ENCODE assay signal across 23 mouse cellular contexts in the genomic region with DNA sequence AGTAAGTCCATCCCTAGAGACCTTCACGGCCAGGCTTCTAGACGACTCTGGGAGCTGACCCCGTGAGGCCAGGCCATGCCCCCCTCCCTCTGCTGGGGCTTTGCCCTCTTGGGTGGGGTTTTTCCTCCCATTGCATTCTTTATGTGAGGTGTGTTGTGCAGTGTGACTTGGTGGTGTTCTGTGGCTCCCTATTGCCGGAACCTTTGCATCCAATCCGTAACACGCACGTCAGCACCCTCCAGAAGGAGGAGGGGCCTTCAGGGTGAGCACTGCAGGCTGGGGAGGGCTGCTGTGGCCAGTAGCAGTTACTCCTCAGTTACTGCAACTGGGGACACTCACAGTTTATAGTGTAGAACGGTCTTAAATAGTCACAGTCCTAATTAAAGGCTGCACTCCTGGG. TPM values are rescaled to one million over a fixed set of nuclear protein-coding genes. Genes with fewer than 3 reads are reported as not detected.
DNase-seq lines count a peak whose midpoint lies in the region; ATAC-seq lines count a peak whose summit lies in the region.
"Had no signal": no experiment of that assay in that cellular context is flagged by ENCODE, and none has a peak within 500 bp of the region (broad histone marks: within the 10 kb centered on the region; RNA-seq: fewer than 3 reads in every experiment).

No protein-coding gene starts in this region.

- H3K4me2 ChIP-seq in forebrain, embryonic 11.5 days (ENCODE audit: low read depth, low read length, severe bottlenecking): no peak overlapping the region
- no peak overlapping the region for H3K4me2 ChIP-seq in forebrain, embryonic 13.5 days
- no peak overlapping the region for H3K4me2 ChIP-seq in midbrain, embryonic 16.5 days (ENCODE audit: low read length)
- H3K4me2 ChIP-seq in limb, embryonic 12.5 days: no peak overlapping the region
- H3K4me2 ChIP-seq: forebrain, embryonic 15.5 days; hindbrain, embryonic 12.5 days; liver, embryonic 13.5 days; lung, embryonic 14.5 days; midbrain, embryonic 15.5 days had no signal

- H3K27me3 ChIP-seq in forebrain, embryonic 11.5 days (ENCODE audit: control insufficient read depth, insufficient read depth, low read length): no peaks in the 10 kb centered on the region
- no peaks in the 10 kb centered on the region for H3K27me3 ChIP-seq in forebrain, embryonic 13.5 days
- no peaks in the 10 kb centered on the region for H3K27me3 ChIP-seq in midbrain, embryonic 10.5 days (ENCODE audit: low read depth, poor library complexity, severe bottlenecking)
- H3K27me3 ChIP-seq in midbrain, embryonic 16.5 days (ENCODE audit: control insufficient read depth, insufficient read depth, low read depth, low read length): no peaks in the 10 kb centered on the region
- no peaks in the 10 kb centered on the region for H3K27me3 ChIP-seq in limb, embryonic 12.5 days
- H3K27me3 ChIP-seq: CH12.LX; forebrain, embryonic 15.5 days; hindbrain, embryonic 12.5 days; liver, embryonic 13.5 days; midbrain, embryonic 15.5 days had no signal

- no peak overlapping the region for H3K9ac ChIP-seq in forebrain, embryonic 11.5 days (ENCODE audit: low read length)
- no peak overlapping the region for H3K9ac ChIP-seq in forebrain, embryonic 13.5 days
- no peak overlapping the region for H3K9ac ChIP-seq in midbrain, embryonic 16.5 days (ENCODE audit: low read depth, low read length)
- no peak overlapping the region for H3K9ac ChIP-seq in limb, embryonic 12.5 days (replicated peaks)
- H3K9ac ChIP-seq: forebrain, embryonic 15.5 days; hindbrain, embryonic 12.5 days; liver, embryonic 13.5 days; lung, embryonic 14.5 days; midbrain, embryonic 15.5 days had no signal

- H3K4me3 ChIP-seq in forebrain, embryonic 11.5 days (ENCODE audit: low read depth, low read length): no peak overlapping the region
- H3K4me3 ChIP-seq in forebrain, embryonic 13.5 days: no peak overlapping the region
- no peak overlapping the region for H3K4me3 ChIP-seq in midbrain, embryonic 10.5 days
- no peak overlapping the region for H3K4me3 ChIP-seq in midbrain, embryonic 16.5 days (ENCODE audit: low read depth, low read length)
- no peak overlapping the region for H3K4me3 ChIP-seq in limb, embryonic 12.5 days (replicated peaks)
- H3K4me3 ChIP-seq: forebrain, embryonic 15.5 days; hindbrain, embryonic 12.5 days; left cerebral cortex, adult 2 months; liver, embryonic 13.5 days; midbrain, embryonic 15.5 days; myocyte had no signal

- peak; percentile 38 for DNase-seq in forebrain, embryonic 11.5 days (ENCODE audit: low spot score)
- DNase-seq in midbrain, embryonic 10.5 days (ENCODE audit: low spot score): no peak
- peak; percentile 73 for DNase-seq in R1 (ENCODE audit: low read depth, low spot score)
- no peak for DNase-seq in right cerebral cortex, postnatal 36 days (ENCODE audit: low spot score in 2 of 2)
- DNase-seq: B cell, adult 2 months; cerebellum, adult 2 months; cerebellum, postnatal 25 days; gastrocnemius, postnatal 25 days; kidney, adult 18-20 months; left cerebral cortex, postnatal 4 days; liver, embryonic 13.5 days; lung, embryonic 14.5 days; thymus, postnatal 14 days had no signal

- ATAC-seq in forebrain, embryonic 11.5 days (replicated peaks; ENCODE audit: low FRiP score): no peak
- no peak for ATAC-seq in forebrain, embryonic 13.5 days
- no peak for ATAC-seq in midbrain, embryonic 16.5 days
- ATAC-seq in limb, embryonic 12.5 days (ENCODE audit: insufficient number of reproducible peaks, insufficient read depth, low FRiP score, low TSS enrichment, low read depth): peak; percentile 49; the same call in 1 of the 2 replicates
- ATAC-seq: forebrain, embryonic 15.5 days; midbrain, embryonic 15.5 days had no signal

- H3K36me3 ChIP-seq in forebrain, embryonic 11.5 days (ENCODE audit: control insufficient read depth, insufficient read depth, low read length): no peaks in the 10 kb centered on the region; the same call in 1 of the 2 replicates
- H3K36me3 ChIP-seq in forebrain, embryonic 13.5 days (ENCODE audit: poor library complexity, severe bottlenecking): peaks cover 68% of the 10 kb centered on the region
- H3K36me3 ChIP-seq in midbrain, embryonic 10.5 days: peaks cover 98% of the 10 kb centered on the region
- peaks cover 3% of the 10 kb centered on the region; the same call in 1 of the 2 replicates for H3K36me3 ChIP-seq in midbrain, embryonic 16.5 days (ENCODE audit: control insufficient read depth, insufficient read depth, low read length)
- H3K36me3 ChIP-seq in limb, embryonic 12.5 days: peaks cover 86% of the 10 kb centered on the region
- H3K36me3 ChIP-seq: midbrain, embryonic 15.5 days had no signal

- no peak overlapping the region for H3K27ac ChIP-seq in forebrain, embryonic 11.5 days (ENCODE audit: low read depth, low read length)
- H3K27ac ChIP-seq in forebrain, embryonic 13.5 days: no peak overlapping the region
- 0 out of 2 replicates have a peak overlapping the region, but pooled peaks have one; percentile 28 for H3K27ac ChIP-seq in midbrain, embryonic 10.5 days (replicated peaks)
- H3K27ac ChIP-seq in midbrain, embryonic 16.5 days (ENCODE audit: low read length): no peak overlapping the region
- H3K27ac ChIP-seq in limb, embryonic 12.5 days: peak overlapping the region; percentile 62; the same call in 1 of the 2 replicates
- H3K27ac ChIP-seq: forebrain, embryonic 15.5 days; hindbrain, embryonic 12.5 days; kidney, postnatal 0 days; left cerebral cortex, adult 2 months; liver, embryonic 13.5 days; midbrain, embryonic 15.5 days had no signal

- no peaks in the 10 kb centered on the region for H3K4me1 ChIP-seq in forebrain, embryonic 11.5 days (replicated peaks; ENCODE audit: control insufficient read depth, insufficient read depth, low read length)
- peaks cover 8% of the 10 kb centered on the region for H3K4me1 ChIP-seq in forebrain, embryonic 13.5 days
- H3K4me1 ChIP-seq in midbrain, embryonic 10.5 days: peaks cover 3% of the 10 kb centered on the region; the same call in 1 of the 2 replicates
- H3K4me1 ChIP-seq in midbrain, embryonic 16.5 days (ENCODE audit: control insufficient read depth, insufficient read depth, low read length): 0 out of 2 replicates have a peak, but pooled peaks cover 4% of the 10 kb centered on the region
- peaks cover 6% of the 10 kb centered on the region for H3K4me1 ChIP-seq in limb, embryonic 12.5 days (replicated peaks)
- H3K4me1 ChIP-seq: liver, embryonic 13.5 days had no signal

- no peaks in the 10 kb centered on the region for H3K9me3 ChIP-seq in forebrain, embryonic 11.5 days (ENCODE audit: control insufficient read depth, low read length)
- no peaks in the 10 kb centered on the region for H3K9me3 ChIP-seq in forebrain, embryonic 13.5 days (replicated peaks)
- H3K9me3 ChIP-seq in midbrain, embryonic 10.5 days (replicated peaks): no peaks in the 10 kb centered on the region
- H3K9me3 ChIP-seq in midbrain, embryonic 16.5 days (replicated peaks; ENCODE audit: control insufficient read depth, low read length, poor library complexity, severe bottlenecking): no peaks in the 10 kb centered on the region
- H3K9me3 ChIP-seq in limb, embryonic 12.5 days: no peaks in the 10 kb centered on the region
- H3K9me3 ChIP-seq: forebrain, embryonic 15.5 days; hindbrain, embryonic 12.5 days; liver, embryonic 13.5 days; midbrain, embryonic 15.5 days had no signal

- 87% methylated on average over 8 of the region's 8 CpGs for WGBS in forebrain, embryonic 11.5 days
- WGBS in forebrain, embryonic 13.5 days: 92% methylated on average over 8 of the region's 8 CpGs
- 86% methylated on average over 8 of the region's 8 CpGs for WGBS in midbrain, embryonic 10.5 days
- 84% methylated on average over 8 of the region's 8 CpGs for WGBS in midbrain, embryonic 16.5 days
- 64% methylated on average over 8 of the region's 8 CpGs for WGBS in limb, embryonic 12.5 days

RNA-seq across cellular contexts. Expression of a gene that starts 28.0 kb away (rescaled TPM):
- 96.3 and 99.7 TPM in 2 replicates for polyA plus RNA-seq in forebrain, embryonic 11.5 days (2014; fragmentation: Nextera tagmentation; extraction: Ambion mirVana)
- 88.5 and 90.3 TPM in 2 replicates for polyA plus RNA-seq in forebrain, embryonic 13.5 days (2015; fragmentation: Nextera tagmentation; extraction: Ambion mirVana)
- 135 and 141 TPM in 2 replicates for polyA plus RNA-seq in midbrain, embryonic 10.5 days (2016; fragmentation: Nextera tagmentation; extraction: Ambion mirVana)
- polyA plus RNA-seq in midbrain, embryonic 16.5 days (2015; fragmentation: Nextera tagmentation; extraction: Ambion mirVana): 64.5 and 66.4 TPM in 2 replicates
- 119 and 131 TPM in 2 replicates for polyA plus RNA-seq in limb, embryonic 12.5 days (2016; fragmentation: Nextera tagmentation; extraction: Ambion mirVana)

Comparison
In these comparisons a context has a peak if more than half of its experiments do, and no peak if none do; other contexts are left out.
1. H3K27ac ChIP-seq: peak in midbrain, embryonic 10.5 days (single experiment) and limb, embryonic 12.5 days (single experiment); none in forebrain, embryonic 11.5 days (single experiment), forebrain, embryonic 13.5 days (single experiment) and midbrain, embryonic 16.5 days (single experiment).
2. DNase-seq: peak in forebrain, embryonic 11.5 days (single experiment) and R1 (single experiment); none in midbrain, embryonic 10.5 days (single experiment) and right cerebral cortex, postnatal 36 days (0 of 2).